Mouse (Mus musculus): ENCODE results near the gene R3hdm2.

Gene R3hdm2

GRCm38 (mm10) chr10:127496156-127496555 lies 116.0 kb downstream of the R3hdm2 start:
- no peak for DNase-seq

- DNase-seq: no peak
These were observed 119.4 kb downstream of the R3hdm2 start for GRCm38 (mm10) chr10:127499516-127499915.

GRCm38 (mm10) chr10:127500042-127500441 lies 119.9 kb downstream of the R3hdm2 start:
- DNase-seq: no peak

GRCm38 (mm10) chr10:127500894-127501893 lies 121.1 kb downstream of the R3hdm2 start, which contains the start of gene Stac3:
TSS of gene Stac3 (plus strand) at chr10:127501686.
- DNase-seq: no peak

- peak; percentile 87 for DNase-seq
These were observed 128.1 kb downstream of the R3hdm2 start for GRCm38 (mm10) chr10:127508239-127508638.

- DNase-seq: peak; percentile 97
These were observed 129.1 kb downstream of the R3hdm2 start for GRCm38 (mm10) chr10:127509051-127509836.

GRCm38 (mm10) chr10:127509837-127510701 lies 129.9 kb downstream of the R3hdm2 start:
- peak; percentile 77 for DNase-seq

- peak; percentile 65 for DNase-seq
These were observed 130.9 kb downstream of the R3hdm2 start for GRCm38 (mm10) chr10:127510895-127511617.

- peak; percentile 93 for DNase-seq
These were observed 131.6 kb downstream of the R3hdm2 start for GRCm38 (mm10) chr10:127511634-127512306.

- no peak for DNase-seq
These were observed 132.2 kb downstream of the R3hdm2 start for GRCm38 (mm10) chr10:127512307-127512666.

- peak; percentile 92 for DNase-seq
These were observed 132.7 kb downstream of the R3hdm2 start for GRCm38 (mm10) chr10:127512813-127513212.

GRCm38 (mm10) chr10:127513501-127514091 lies 133.5 kb downstream of the R3hdm2 start:
- peak; percentile 70 for DNase-seq

GRCm38 (mm10) chr10:127514111-127514698 lies 134.1 kb downstream of the R3hdm2 start:
- DNase-seq: no peak

GRCm38 (mm10) chr10:127514764-127515163 lies 134.6 kb downstream of the R3hdm2 start, which contains the start of gene Ndufa4l2:
TSS of gene Ndufa4l2 (plus strand) at chr10:127514967.
- DNase-seq: no peak

GRCm38 (mm10) chr10:127515271-127515982 lies 135.3 kb downstream of the R3hdm2 start:
- DNase-seq: no peak

GRCm38 (mm10) chr10:127515983-127516459 lies 135.9 kb downstream of the R3hdm2 start:
- no peak for DNase-seq

GRCm38 (mm10) chr10:127516576-127517260 lies 136.6 kb downstream of the R3hdm2 start:
- DNase-seq: no peak

- no peak for DNase-seq
These were observed 137.8 kb downstream of the R3hdm2 start for GRCm38 (mm10) chr10:127517941-127518340.

Measured in cerebellum, adult 11-12 months (tissue).